Mouse (Mus musculus) monocyte, adult 59 days (primary cell): Measurements from ENCODE around the gene Glb1. TPM values are rescaled to one million over a fixed set of nuclear protein-coding genes. Genes with fewer than 3 reads are reported as not detected.

Experiments used
- total RNA-seq, 2 experiments: library from RNA; stranded (reverse); gene quantifications; one replicate each; pipeline ENCODE4 v1.2.4; 2023

Glb1 gene
- total RNA-seq = 10 to 100 TPM; 32.9 to 33.8 TPM

GRCm38 (mm10) chr9:114400949-114401684 lies at the start of gene Glb1, which contains the start of gene Tmppe:
Glb1 (plus strand) TSS chr9:114401076.
Tmppe (plus strand) TSS chr9:114401105.

GRCm38 (mm10) chr9:114389905-114390748 lies 10.7 kb upstream of the Glb1 start, which contains the start of gene Crtap:
Crtap (minus strand) TSS chr9:114390675.

GRCm38 (mm10) chr9:114504816-114505215 lies 103.9 kb downstream of the Glb1 start, which contains the start of gene Ccr4:
Ccr4 (minus strand) TSS chr9:114504916.

GRCm38 (mm10) chr9:114515364-114515763 lies 114.5 kb downstream of the Glb1 start, which contains the start of gene C130032M10Rik:
C130032M10Rik (plus strand) TSS chr9:114515697.

Other genes starting within 250 kb of the Glb1 start
- gene Bcl2a1c, start 70.9 kb upstream of the Glb1 start, total RNA-seq = 1 to 10 TPM; 1.8 to 2.1 TPM
- 10 to 100 TPM; 11.9 to 12.2 TPM for gene Crtap, start 10.4 kb upstream of the Glb1 start, total RNA-seq
- 10 to 100 TPM; 12.5 to 12.7 TPM for gene Tmppe, start within 50 bp of the Glb1 start, total RNA-seq
- not detected for gene Ccr4, start 103.8 kb downstream of the Glb1 start, total RNA-seq
- not detected for gene C130032M10Rik, start 114.6 kb downstream of the Glb1 start, total RNA-seq
- gene Trim71, start 163.3 kb downstream of the Glb1 start, total RNA-seq = not detected
- gene Cnot10, start 239.1 kb downstream of the Glb1 start, total RNA-seq = 10 to 100 TPM; 40.2 to 43.7 TPM